Mouse (Mus musculus) kidney, adult 18-20 months (tissue): ENCODE results near the gene Mttp.
"Not testable (repeated sequence)": the region's sequence is repeated elsewhere in the genome, so short reads cannot be mapped to it uniquely, and the experiment has no call there.

Experiments
- DNase-seq: peaks from one replicate; pipeline ENCODE4 v3.0.0; 2021

Mttp gene

GRCm38 (mm10) chr3:138144642-138145171, at the start of gene Mttp:
TSS of gene Mttp (minus strand) at chr3:138144968.
- DNase-seq: peak; percentile 75

- DNase-seq: no peak
Observed at GRCm38 (mm10) chr3:138193683-138194302, 49.0 kb upstream of the Mttp start, which contains the start of gene 4930579F01Rik. TSS of gene 4930579F01Rik (minus strand) at chr3:138193825.

- no peak for DNase-seq
Observed at GRCm38 (mm10) chr3:138192260-138192659, 47.5 kb upstream of the Mttp start.

- DNase-seq: no peak
Observed at GRCm38 (mm10) chr3:138185995-138186930, 41.5 kb upstream of the Mttp start.

GRCm38 (mm10) chr3:138185290-138185689, 40.5 kb upstream of the Mttp start:
- no peak for DNase-seq

- no peak for DNase-seq
Observed at GRCm38 (mm10) chr3:138183371-138183770, 38.6 kb upstream of the Mttp start.

GRCm38 (mm10) chr3:138182019-138182418, 37.3 kb upstream of the Mttp start:
- DNase-seq: no peak

GRCm38 (mm10) chr3:138175551-138175950, 30.8 kb upstream of the Mttp start:
- DNase-seq: no peak

GRCm38 (mm10) chr3:138173291-138173690, 28.5 kb upstream of the Mttp start:
- no peak for DNase-seq

GRCm38 (mm10) chr3:138162553-138163183, 17.9 kb upstream of the Mttp start:
- no peak for DNase-seq

GRCm38 (mm10) chr3:138161623-138162022, 16.9 kb upstream of the Mttp start:
- DNase-seq: no peak

GRCm38 (mm10) chr3:138156651-138157050, 11.9 kb upstream of the Mttp start:
- no peak for DNase-seq

GRCm38 (mm10) chr3:138155062-138155461, 10.3 kb upstream of the Mttp start:
- no peak for DNase-seq

GRCm38 (mm10) chr3:138148811-138149210, 4.0 kb upstream of the Mttp start:
- DNase-seq: no peak

- DNase-seq: no peak
Observed at GRCm38 (mm10) chr3:138144060-138144641, 617 bp downstream of the Mttp start.

- DNase-seq: peak; percentile 99
Observed at GRCm38 (mm10) chr3:138143315-138144059, 1.3 kb downstream of the Mttp start, which contains the start of gene Trmt10a. TSS of gene Trmt10a (plus strand) at chr3:138143448.

GRCm38 (mm10) chr3:138142733-138143314, 1.9 kb downstream of the Mttp start:
- DNase-seq: no peak

GRCm38 (mm10) chr3:138142052-138142732, 2.6 kb downstream of the Mttp start:
- DNase-seq: no peak

GRCm38 (mm10) chr3:138139663-138140062, 5.1 kb downstream of the Mttp start:
- no peak for DNase-seq

- not testable (repeated sequence) for DNase-seq
Observed at GRCm38 (mm10) chr3:138138146-138138545, 6.6 kb downstream of the Mttp start.

GRCm38 (mm10) chr3:138134528-138134927, 10.2 kb downstream of the Mttp start:
- no peak for DNase-seq
